Mouse (Mus musculus): Measurements from ENCODE around the gene Mtmr12.

DNA sequence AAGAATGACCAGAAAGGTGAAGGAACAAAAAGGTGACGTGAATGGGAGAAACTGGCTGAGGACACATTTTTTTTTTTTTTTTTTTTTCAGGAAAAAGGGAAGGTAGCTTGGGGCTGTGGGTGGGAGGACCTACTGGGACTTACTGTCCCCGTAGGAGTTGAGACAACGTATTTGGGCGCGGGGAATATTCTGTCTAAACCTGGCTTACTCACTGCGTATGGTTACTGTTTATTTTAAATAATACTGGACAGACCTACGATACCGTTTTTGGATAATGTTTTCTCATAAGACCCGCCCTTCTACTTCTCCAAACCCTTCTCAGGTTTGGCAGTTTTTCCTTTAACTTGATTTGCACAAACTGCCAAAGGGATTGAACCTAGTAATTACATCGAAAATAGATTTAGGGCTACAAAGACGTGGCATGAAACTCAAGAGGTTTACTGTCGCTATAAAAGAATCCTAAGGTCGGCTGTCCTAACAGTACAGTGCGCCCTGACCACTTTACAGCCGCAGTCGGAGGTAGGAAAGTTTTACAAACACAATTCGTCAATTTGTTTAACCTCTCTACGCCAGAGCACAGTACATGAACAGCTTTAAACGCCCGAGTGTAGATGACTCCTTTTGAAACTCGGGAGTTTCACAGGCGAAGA, 115.7 kb downstream of the Mtmr12 start:
- TF ChIP-seq POLR2A (IDR thresholded peaks at IDR 0.05; ENCODE audit: insufficient read depth, low read length) (no peak), EP300 (IDR thresholded peaks at IDR 0.05; ENCODE audit: insufficient read depth, low read depth, low read length) (no peak), CTCF (IDR thresholded peaks at IDR 0.05; ENCODE audit: low read depth, low read length) (no peak)
